Mouse (Mus musculus): ENCODE data around the gene Pax2.

DNA sequence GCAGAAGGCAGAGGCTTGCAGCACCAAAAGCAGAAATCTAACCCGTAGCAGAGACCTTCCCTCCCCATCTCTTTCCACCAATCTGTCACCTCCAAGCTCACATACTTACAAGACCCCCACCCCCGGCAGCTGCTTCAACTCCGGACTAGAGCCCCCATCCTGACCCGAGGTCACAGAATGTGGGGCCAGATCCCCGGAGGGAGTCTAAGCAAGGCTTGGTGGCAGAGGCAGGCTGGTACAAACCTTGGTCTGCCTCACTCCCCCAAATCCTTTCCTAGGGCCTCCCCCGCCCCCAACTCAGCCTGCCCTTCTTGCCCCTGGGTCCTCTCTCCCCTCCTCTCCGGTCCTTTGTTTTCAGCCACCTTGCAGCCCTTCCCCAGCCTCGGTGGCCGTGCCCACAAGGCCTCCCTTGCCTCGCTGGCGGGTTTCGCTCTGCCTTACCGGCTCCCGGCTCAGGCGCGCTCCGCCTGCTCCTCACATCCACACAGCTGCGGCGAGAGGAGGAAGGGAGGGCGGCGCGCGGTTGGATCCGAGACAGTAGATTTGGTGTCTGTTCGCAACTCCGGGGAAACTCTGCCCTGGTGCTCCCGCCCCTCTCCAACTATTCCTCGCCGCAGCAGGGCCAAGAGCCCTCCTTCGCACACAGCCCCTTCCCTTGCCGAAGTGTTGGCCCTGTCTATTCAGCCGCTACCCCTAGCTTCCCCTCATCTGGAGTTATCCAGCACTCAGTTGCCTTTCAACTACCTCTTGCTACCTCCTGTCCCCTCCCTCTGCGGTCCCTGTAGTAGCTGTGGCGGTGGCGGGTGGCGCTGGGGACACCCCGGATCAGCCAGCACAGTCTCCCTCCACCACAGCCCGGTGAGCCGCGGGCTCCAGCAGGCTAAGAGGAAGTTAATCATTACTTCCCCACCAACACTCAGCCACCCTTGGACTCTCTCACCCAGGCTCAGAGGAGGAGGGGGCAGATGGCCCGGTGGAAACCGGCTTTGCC lies 5.5 kb upstream of the Pax2 start:
- TF ChIP-seq GATA1 (IDR thresholded peaks at IDR 0.05; ENCODE audit: low read length): no peak
- TF ChIP-seq TAL1 (IDR thresholded peaks at IDR 0.05; ENCODE audit: low read length): no peak
